Mouse (Mus musculus) bone marrow macrophage, adult 2 months (primary cell): ENCODE results near the gene Thbs4. TPM values are rescaled to one million over a fixed set of nuclear protein-coding genes. Genes with fewer than 3 reads are reported as not detected.

Experiments used
- H3K27ac ChIP-seq: 2 replicates; pipeline ENCODE4 v1.5.1; 2012; ENCODE audit warnings: low read depth, low read length; ENCODE audit not compliant: insufficient read depth
- H3K4me1 ChIP-seq: 2 replicates; pipeline ENCODE4 v1.6.1; 2012; ENCODE audit warnings: low read length; ENCODE audit not compliant: control insufficient read depth, insufficient read depth
- H3K4me3 ChIP-seq: 2 replicates; pipeline ENCODE4 v1.5.1; 2012; ENCODE audit warnings: mild to moderate bottlenecking, low read length, moderate library complexity; ENCODE audit not compliant: insufficient read depth
- CTCF ChIP-seq: IDR thresholded peaks from 2 replicates; pipeline ENCODE4 v1.5.1; 2012; ENCODE audit warnings: low read depth, mild to moderate bottlenecking, low read length, moderate library complexity
- POLR2A ChIP-seq: IDR thresholded peaks from 2 replicates; pipeline ENCODE4 v1.6.1; 2012; ENCODE audit warnings: mild to moderate bottlenecking, low read depth, low read length, borderline replicate concordance
- polyA plus RNA-seq: library from polyadenylated mRNA; stranded (reverse); fragments of >200 nt; gene quantifications from 2 replicates; pipeline ENCODE4 v1.2.4, GENCODE M21; 2012; ENCODE audit not compliant: missing spikeins, insufficient read depth, insufficient read length

Thbs4 gene
- polyA plus RNA-seq, 1 experiment, result not detected

GRCm38 (mm10) chr13:92740671-92741270 is 53.8 kb downstream of the Thbs4 start:
- TF ChIP-seq POLR2A (no peak), CTCF (no peak)
- no peak overlapping the region for H3K27ac ChIP-seq

GRCm38 (mm10) chr13:92739858-92740257 is 54.8 kb downstream of the Thbs4 start:
- TF ChIP-seq CTCF (no peak), POLR2A (no peak)
- Histone ChIP-seq H3K27ac (no peak overlapping the region), H3K4me3 (no peak overlapping the region), H3K4me1 (no peaks in the 10 kb centered on the region)

More at GRCm38 (mm10) chr13:92740671-92741270, 53.8 kb downstream of the Thbs4 start:
- H3K4me1 ChIP-seq, result no peaks in the 10 kb centered on the region
- H3K4me3 ChIP-seq, result no peak overlapping the region

GRCm38 (mm10) chr13:92738821-92739220 is 55.8 kb downstream of the Thbs4 start:
- TF ChIP-seq POLR2A (no peak), CTCF (no peak)
- Histone ChIP-seq H3K27ac (no peak overlapping the region), H3K4me1 (no peaks in the 10 kb centered on the region), H3K4me3 (no peak overlapping the region)

- Histone ChIP-seq H3K4me1 (no peaks in the 10 kb centered on the region), H3K27ac (no peak overlapping the region), H3K4me3 (no peak overlapping the region)
- TF ChIP-seq POLR2A (no peak), CTCF (no peak)
These were observed 57.9 kb downstream of the Thbs4 start for GRCm38 (mm10) chr13:92736516-92737300.

GRCm38 (mm10) chr13:92735693-92736092 is 58.9 kb downstream of the Thbs4 start:
- no peaks in the 10 kb centered on the region for H3K4me1 ChIP-seq
- no peak for TF ChIP-seq CTCF
- no peak overlapping the region for H3K27ac ChIP-seq
- H3K4me3 ChIP-seq, result no peak overlapping the region

- Histone ChIP-seq H3K4me3 (no peak overlapping the region), H3K27ac (no peak overlapping the region)
- no peak for TF ChIP-seq POLR2A
- no peak for TF ChIP-seq CTCF
These were observed 60.9 kb downstream of the Thbs4 start for GRCm38 (mm10) chr13:92733741-92734140.

GRCm38 (mm10) chr13:92733252-92733651 is 61.4 kb downstream of the Thbs4 start:
- no peak for TF ChIP-seq POLR2A
- 0 out of 2 replicates have a peak, but pooled peaks have one; percentile 21 for TF ChIP-seq CTCF
- Histone ChIP-seq H3K4me3 (no peak overlapping the region), H3K27ac (no peak overlapping the region), H3K4me1 (no peaks in the 10 kb centered on the region)

More at GRCm38 (mm10) chr13:92733741-92734140, 60.9 kb downstream of the Thbs4 start:
- H3K4me1 ChIP-seq, result no peaks in the 10 kb centered on the region

- TF ChIP-seq POLR2A, result no peak
- no peak for TF ChIP-seq CTCF
- H3K4me1 ChIP-seq, result no peaks in the 10 kb centered on the region
These were observed 61.8 kb downstream of the Thbs4 start for GRCm38 (mm10) chr13:92732836-92733235.

GRCm38 (mm10) chr13:92731811-92732210 is 62.8 kb downstream of the Thbs4 start:
- Histone ChIP-seq H3K27ac (no peak overlapping the region), H3K4me1 (no peaks in the 10 kb centered on the region), H3K4me3 (no peak overlapping the region)
- TF ChIP-seq POLR2A (no peak), CTCF (no peak)

More at GRCm38 (mm10) chr13:92732836-92733235, 61.8 kb downstream of the Thbs4 start:
- no peak overlapping the region for H3K4me3 ChIP-seq
- H3K27ac ChIP-seq, result no peak overlapping the region

- Histone ChIP-seq H3K4me1 (no peaks in the 10 kb centered on the region), H3K27ac (no peak overlapping the region), H3K4me3 (no peak overlapping the region)
- TF ChIP-seq POLR2A (no peak), CTCF (no peak)
These were observed 64.8 kb downstream of the Thbs4 start for GRCm38 (mm10) chr13:92729811-92730210.
